Mouse (Mus musculus): ENCODE data around the gene Vmn1r84. TPM values are rescaled to one million over a fixed set of nuclear protein-coding genes. Genes with fewer than 3 reads are reported as not detected.

Gene Vmn1r84
- total RNA-seq (2014; rRNA removed), result not detected in 2 replicates
- not detected in 2 replicates for polyA plus RNA-seq (2015; fragmentation: Nextera tagmentation; extraction: Ambion mirVana)

DNA sequence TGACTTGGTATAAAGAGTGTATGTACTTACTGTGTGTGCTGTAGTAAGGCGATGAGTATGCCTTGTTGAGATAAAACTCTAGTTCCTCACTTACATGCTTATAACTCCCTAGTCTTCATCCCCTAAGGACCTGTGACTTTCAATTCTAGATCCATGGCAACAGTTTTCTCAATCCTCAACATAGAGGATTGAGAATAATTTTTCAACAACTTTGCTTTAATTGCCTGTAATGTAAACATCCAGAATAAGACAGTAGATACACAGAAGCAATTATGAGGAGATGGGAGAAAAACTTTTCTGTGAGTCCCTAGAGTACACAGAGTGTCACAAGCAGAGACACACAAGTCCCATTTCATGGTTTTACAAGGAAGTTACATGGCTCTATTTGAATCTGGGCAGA, at the start of gene Vmn1r84:
TSS of gene Vmn1r84 (minus strand) at position 101 of the 400 bp plus-strand sequence.
- WGBS, result 55% methylated on average over 1 of the region's 1 CpGs
- TF ChIP-seq CTCF (IDR thresholded peaks at IDR 0.05; ENCODE audit: low read depth), result no peak
- no peak for ATAC-seq

DNA sequence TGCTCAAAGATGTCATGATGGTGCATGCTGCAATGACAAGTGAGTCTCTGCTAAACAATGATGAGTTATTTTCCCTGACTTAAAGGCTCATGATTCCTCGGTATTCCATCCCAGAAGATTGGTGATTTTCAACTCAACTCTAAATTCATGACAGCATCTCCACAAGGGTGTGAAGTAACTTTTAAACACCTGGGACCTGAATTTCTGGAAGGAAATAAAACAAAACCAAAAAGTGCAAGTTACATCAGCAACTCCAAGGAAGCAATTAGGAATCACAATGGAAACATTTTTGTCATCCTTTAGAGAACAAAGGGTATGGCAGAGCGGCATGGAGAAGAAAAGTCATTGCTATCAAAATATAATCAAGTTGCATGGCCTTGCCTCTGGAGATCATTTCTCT, 39.7 kb downstream of the Vmn1r84 start, which contains the start of gene Vmn1r83:
TSS of gene Vmn1r83 (minus strand) at position 101 of the 400 bp plus-strand sequence.
- no peak within 1 kb of the TSS for H3K9ac ChIP-seq (replicated peaks; ENCODE audit: low read length)
- DNase-seq (ENCODE audit: low spot score), result no peak
- no peak within 1 kb of the TSS for H3K4me2 ChIP-seq (ENCODE audit: low read depth, low read length)
- no peaks in the 10 kb centered on the region for H3K27me3 ChIP-seq (ENCODE audit: insufficient read depth, low read length)
- ATAC-seq, result no peak
- H3K4me1 ChIP-seq (ENCODE audit: insufficient read depth, low read length), result no peaks in the 10 kb centered on the region
- H3K36me3 ChIP-seq (ENCODE audit: insufficient read depth, low read length), result no peaks in the 10 kb centered on the region
- H3K27ac ChIP-seq, result no peak within 1 kb of the TSS
- peaks cover 4% of the 10 kb centered on the region; the same call in 1 of the 2 replicates for H3K9me3 ChIP-seq (ENCODE audit: low read length)
- H3K4me3 ChIP-seq (ENCODE audit: low read length), result no peak within 1 kb of the TSS
- no peak for TF ChIP-seq CTCF (IDR thresholded peaks at IDR 0.05; ENCODE audit: low read depth)
- WGBS, result 78% methylated on average over 2 of the region's 2 CpGs

More for the DNA sequence above, at the start of gene Vmn1r84:
- no peak within 1 kb of the TSS for H3K27ac ChIP-seq
- no peak within 1 kb of the TSS for H3K4me2 ChIP-seq (ENCODE audit: low read depth, low read length)
- no peak within 1 kb of the TSS for H3K4me3 ChIP-seq (ENCODE audit: low read length)
- H3K9me3 ChIP-seq (ENCODE audit: low read length), result 0 out of 2 replicates have a peak, but pooled peaks cover 4% of the 10 kb centered on the region
- no peak within 1 kb of the TSS for H3K9ac ChIP-seq (replicated peaks; ENCODE audit: low read length)
- no peak for DNase-seq (ENCODE audit: low spot score)
- H3K27me3 ChIP-seq (ENCODE audit: insufficient read depth, low read length), result no peaks in the 10 kb centered on the region
- no peaks in the 10 kb centered on the region for H3K36me3 ChIP-seq (ENCODE audit: insufficient read depth, low read length)
- H3K4me1 ChIP-seq (ENCODE audit: insufficient read depth, low read length), result no peaks in the 10 kb centered on the region

Small RNA genes lying within 50 kb of the gene (microRNA-seq; reads per million reads assigned to microRNA genes)
- 0 reads per million in 2 experiments for gene Gm23521

Other genes starting within 250 kb of the Vmn1r84 start
- not detected in 2 replicates for gene Vmn1r78, start 219.0 kb downstream of the Vmn1r84 start, total RNA-seq (2014; rRNA removed)
- gene Vmn1r78, start 219.0 kb downstream of the Vmn1r84 start, polyA plus RNA-seq (2015; fragmentation: Nextera tagmentation; extraction: Ambion mirVana), result not detected in 2 replicates
- gene Vmn1r79, start 198.0 kb downstream of the Vmn1r84 start, total RNA-seq (2014; rRNA removed), result not detected in 2 replicates
- not detected in 2 replicates for gene Vmn1r79, start 198.0 kb downstream of the Vmn1r84 start, polyA plus RNA-seq (2015; fragmentation: Nextera tagmentation; extraction: Ambion mirVana)
- not detected in 2 replicates for gene Vmn1r80, start 180.0 kb downstream of the Vmn1r84 start, total RNA-seq (2014; rRNA removed)
- gene Vmn1r80, start 180.0 kb downstream of the Vmn1r84 start, polyA plus RNA-seq (2015; fragmentation: Nextera tagmentation; extraction: Ambion mirVana), result not detected in 2 replicates
- not detected in 2 replicates for gene Vmn1r81, start 101.0 kb downstream of the Vmn1r84 start, total RNA-seq (2014; rRNA removed)
- not detected in 2 replicates for gene Vmn1r81, start 101.0 kb downstream of the Vmn1r84 start, polyA plus RNA-seq (2015; fragmentation: Nextera tagmentation; extraction: Ambion mirVana)
- gene Vmn1r82, start 68.8 kb downstream of the Vmn1r84 start, total RNA-seq (2014; rRNA removed), result not detected in 2 replicates
- gene Vmn1r82, start 68.8 kb downstream of the Vmn1r84 start, polyA plus RNA-seq (2015; fragmentation: Nextera tagmentation; extraction: Ambion mirVana), result not detected in 2 replicates
- gene Vmn1r83, start 39.8 kb downstream of the Vmn1r84 start, total RNA-seq (2014; rRNA removed), result not detected in 2 replicates
- not detected in 2 replicates for gene Vmn1r83, start 39.8 kb downstream of the Vmn1r84 start, polyA plus RNA-seq (2015; fragmentation: Nextera tagmentation; extraction: Ambion mirVana)
- 4.9 and 7.5 TPM in 2 replicates for gene Zfp551, start 53.5 kb upstream of the Vmn1r84 start, total RNA-seq (2014; rRNA removed)
- 8.1 and 8.5 TPM in 2 replicates for gene Zfp551, start 53.5 kb upstream of the Vmn1r84 start, polyA plus RNA-seq (2015; fragmentation: Nextera tagmentation; extraction: Ambion mirVana)
- 22.6 and 24.4 TPM in 2 replicates for gene Zfp606, start 109.0 kb upstream of the Vmn1r84 start, total RNA-seq (2014; rRNA removed)
- 22.9 and 23.3 TPM in 2 replicates for gene Zfp606, start 109.0 kb upstream of the Vmn1r84 start, polyA plus RNA-seq (2015; fragmentation: Nextera tagmentation; extraction: Ambion mirVana)
- gene 2900092C05Rik, start 143.2 kb upstream of the Vmn1r84 start, total RNA-seq (2014; rRNA removed), result not detected in 2 replicates
- not detected in 2 replicates for gene 2900092C05Rik, start 143.2 kb upstream of the Vmn1r84 start, polyA plus RNA-seq (2015; fragmentation: Nextera tagmentation; extraction: Ambion mirVana)
- gene Vmn2r53, start 239.5 kb upstream of the Vmn1r84 start, total RNA-seq (2014; rRNA removed), result 0.04 and 0.05 TPM in 2 replicates
- not detected in 2 replicates for gene Vmn2r53, start 239.5 kb upstream of the Vmn1r84 start, polyA plus RNA-seq (2015; fragmentation: Nextera tagmentation; extraction: Ambion mirVana)